Mouse (Mus musculus) Muller cell, postnatal 12 days (primary cell): Measurements from ENCODE around the gene Pdss2.
"Not testable (repeated sequence)": the region's sequence is repeated elsewhere in the genome, so short reads cannot be mapped to it uniquely, and the experiment has no call there.

Experiments
- DNase-seq: peaks from one replicate; pipeline ENCODE4 v3.0.0-alpha.2; 2015; ENCODE audit errors: inconsistent ontology term

Pdss2 gene

DNA sequence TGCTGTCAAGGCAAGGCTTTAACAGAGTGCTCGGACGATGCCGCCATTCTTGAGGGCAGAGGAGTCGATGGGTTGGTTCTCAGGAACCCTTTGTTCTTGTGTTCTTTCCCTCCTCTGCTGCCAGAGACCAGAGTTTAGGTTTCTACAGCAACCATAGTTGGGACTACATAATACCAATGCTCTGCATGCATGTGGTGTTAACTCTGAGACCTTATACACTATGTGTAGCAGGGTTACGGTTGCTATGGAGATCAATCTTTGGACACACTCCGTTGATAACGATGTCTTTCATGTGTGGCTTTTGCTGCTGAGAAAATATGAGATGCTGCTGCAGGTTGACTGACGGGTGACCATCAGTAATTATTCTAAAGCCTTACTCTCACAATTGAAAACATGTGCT, 20.9 kb downstream of the Pdss2 start:
- no peak for DNase-seq

- no peak for DNase-seq
Observed at GRCm38 (mm10) chr10:43244262-43244806, 23.0 kb downstream of the Pdss2 start.

DNA sequence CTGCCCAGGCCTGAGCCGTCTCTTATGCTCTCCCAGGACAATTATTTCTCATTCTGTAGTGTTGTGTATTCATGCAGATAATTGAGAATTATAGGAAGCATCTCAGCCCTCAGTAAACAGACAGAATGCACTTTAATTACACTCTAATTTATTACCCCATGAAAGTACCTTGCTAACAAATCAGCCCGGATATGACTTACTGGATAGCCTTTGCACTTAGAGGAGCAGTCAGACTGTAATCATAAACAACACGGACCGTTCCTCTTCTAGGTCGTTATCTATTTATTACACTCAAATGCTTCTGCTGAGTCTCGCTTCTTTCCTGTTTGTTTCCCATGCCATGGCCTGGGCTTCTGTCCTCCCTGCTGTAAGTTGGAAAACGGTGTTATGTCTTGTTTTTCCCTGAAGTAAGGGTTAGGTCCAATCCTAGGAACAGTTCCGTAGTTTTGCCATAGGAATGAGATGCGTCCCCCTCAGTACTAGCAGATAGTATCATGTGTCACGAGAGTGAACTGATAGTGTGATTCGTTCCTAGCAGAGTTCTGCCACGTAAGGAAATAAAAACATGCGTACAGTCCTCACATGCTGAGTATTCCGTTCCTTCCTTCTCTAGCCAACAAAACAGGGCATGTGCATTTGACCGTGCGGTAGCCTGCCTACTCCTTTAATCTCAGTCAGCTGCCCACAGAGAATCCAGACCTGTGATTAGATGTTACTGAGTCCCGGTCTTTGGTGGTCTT, 24.3 kb downstream of the Pdss2 start:
- peak; percentile 90 for DNase-seq

DNA sequence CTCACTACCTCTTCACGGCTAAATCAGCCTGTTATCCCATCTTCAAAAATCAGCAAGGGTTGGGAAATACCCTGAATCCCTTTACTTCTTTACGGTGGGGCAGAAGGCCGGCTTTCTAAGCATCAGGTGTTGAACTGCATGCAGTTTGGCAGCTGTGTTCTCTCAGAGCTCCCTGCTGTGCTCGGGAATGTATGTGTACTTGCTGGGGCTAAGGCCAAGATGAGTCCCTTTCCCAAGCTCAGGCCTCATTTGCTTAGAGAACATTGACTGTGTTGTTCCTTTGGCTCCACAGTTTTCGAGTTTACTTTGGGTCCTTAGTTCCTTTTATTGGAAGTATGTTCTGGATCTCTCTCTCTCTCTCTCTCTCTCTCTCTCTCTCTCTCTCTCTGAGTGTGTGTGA, 26.7 kb downstream of the Pdss2 start:
- peak; percentile 53 for DNase-seq

- DNase-seq, result no peak
Observed at GRCm38 (mm10) chr10:43252324-43252723, 31.0 kb downstream of the Pdss2 start.

DNA sequence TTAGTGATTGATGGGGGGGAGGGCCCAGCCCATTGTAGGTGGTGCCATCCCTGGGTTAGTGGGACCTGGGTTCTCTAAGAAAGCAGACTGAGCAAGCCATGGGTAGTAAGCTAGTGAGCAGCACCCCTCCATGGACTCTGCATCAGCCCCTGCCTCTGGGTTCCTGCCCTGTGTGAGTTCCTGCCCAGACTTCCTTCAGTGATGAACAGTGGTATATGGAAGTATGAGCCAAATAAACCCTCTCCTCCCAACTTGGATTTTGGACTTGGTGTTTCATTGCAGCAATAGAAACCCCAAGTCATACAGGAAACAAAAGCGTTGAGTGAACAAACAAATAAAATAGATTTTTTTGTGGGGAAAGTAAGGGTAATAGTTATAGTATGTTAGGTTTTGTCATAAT, 35.7 kb downstream of the Pdss2 start:
- DNase-seq, result not testable (repeated sequence)

DNA sequence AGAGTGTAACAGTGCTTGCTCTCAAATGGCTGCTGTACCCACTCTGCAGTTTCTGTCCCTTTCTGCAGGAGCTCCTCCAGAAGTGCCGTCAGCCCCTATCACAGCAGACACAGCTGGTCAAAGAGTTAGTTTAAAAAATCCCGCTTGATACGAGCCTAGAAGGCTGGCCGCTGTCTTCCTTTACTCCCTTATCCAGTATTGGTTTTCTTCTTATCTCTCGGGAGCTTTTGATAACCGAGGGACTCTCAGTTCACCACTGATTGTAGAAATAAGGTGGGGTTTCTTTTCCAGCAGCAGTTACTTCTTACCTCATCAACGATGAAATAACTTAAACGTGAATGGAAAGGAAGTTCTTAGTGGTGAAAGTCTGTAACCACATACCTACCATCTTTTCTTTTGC, 36.2 kb downstream of the Pdss2 start:
- DNase-seq, result not testable (repeated sequence)

GRCm38 (mm10) chr10:43271318-43271717, 50.0 kb downstream of the Pdss2 start:
- DNase-seq, result no peak

DNA sequence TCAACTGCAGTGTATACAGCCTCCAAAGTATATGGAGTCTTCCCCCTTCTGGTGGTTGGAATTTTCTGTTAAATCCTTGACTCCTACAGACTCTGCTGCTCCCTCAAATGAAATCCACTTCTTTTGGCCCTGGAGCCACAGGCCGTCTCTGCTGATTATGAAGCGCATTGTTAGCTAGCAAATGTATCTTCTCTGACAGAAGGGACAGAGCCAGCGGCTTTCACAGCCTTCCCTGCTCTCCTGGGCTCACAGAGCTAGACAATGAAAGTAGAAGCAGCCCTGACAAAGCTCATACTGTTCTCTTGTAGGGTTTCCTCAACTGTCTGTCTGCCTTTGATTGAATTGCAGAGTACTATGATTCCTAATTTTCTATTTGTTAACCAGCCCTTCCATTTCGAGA, 51.1 kb downstream of the Pdss2 start:
- peak; percentile 69 for DNase-seq

GRCm38 (mm10) chr10:43273057-43273456, 51.8 kb downstream of the Pdss2 start:
- peak; percentile 28 for DNase-seq

GRCm38 (mm10) chr10:43275446-43275845, 54.2 kb downstream of the Pdss2 start:
- no peak for DNase-seq

DNA sequence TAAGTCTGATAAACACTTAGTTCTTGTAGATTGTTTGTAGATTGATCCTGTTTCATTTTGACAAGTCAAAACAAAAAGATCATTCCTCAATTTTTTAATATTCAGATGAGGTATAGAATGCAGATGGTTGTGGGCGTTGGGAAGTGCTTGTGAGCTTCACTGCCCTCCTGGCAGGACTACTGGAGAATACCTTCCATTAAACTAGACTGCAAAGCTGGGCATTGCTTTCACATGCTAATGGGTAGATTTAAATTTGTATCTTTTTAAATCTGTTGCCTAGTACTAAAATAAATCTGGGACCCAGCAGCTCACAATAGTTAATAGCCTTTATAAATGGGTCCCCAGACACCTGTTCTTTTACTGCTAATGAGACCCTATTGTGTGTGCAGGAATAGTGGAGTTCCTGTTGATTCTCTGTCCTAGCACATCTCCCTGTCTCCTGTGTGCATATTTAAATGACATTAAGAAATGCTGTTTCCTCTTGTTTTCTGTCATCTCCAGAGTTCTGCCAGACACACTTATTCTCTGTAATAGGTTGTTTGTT, 54.9 kb downstream of the Pdss2 start:
- no peak for DNase-seq

GRCm38 (mm10) chr10:43277266-43278145, 56.2 kb downstream of the Pdss2 start:
- no peak for DNase-seq

DNA sequence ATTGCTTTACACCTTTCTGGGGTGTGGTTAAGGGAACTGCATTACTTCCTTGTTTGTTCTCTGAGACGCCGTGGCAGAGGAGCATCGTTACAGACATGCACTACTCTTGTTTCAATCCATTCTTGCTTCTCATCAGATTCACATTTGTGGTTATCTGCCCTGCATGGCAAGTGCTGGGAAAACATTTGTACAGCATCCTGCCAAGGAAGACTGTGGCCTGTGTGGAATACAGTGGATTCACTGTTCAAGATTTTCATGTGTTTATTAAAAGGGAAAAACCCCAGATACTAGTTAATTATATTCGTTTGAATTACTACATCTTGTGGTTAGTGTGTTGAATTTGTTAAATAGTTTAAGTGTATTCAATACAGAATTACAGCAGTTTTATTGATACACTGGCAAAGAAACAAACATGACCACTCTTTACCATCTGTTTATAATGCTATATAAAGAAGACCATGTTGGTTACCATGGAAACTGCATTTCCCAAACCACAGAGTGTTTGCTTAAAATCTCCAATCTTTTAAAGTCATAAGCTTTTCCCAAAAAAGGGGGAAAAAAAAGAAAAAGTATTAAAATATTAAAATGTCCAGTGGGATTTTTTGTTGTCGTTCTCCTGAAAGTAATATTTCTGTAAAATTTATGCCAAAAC, 58.5 kb downstream of the Pdss2 start:
- peak; percentile 89 for DNase-seq

GRCm38 (mm10) chr10:43285541-43285940, 64.3 kb downstream of the Pdss2 start:
- DNase-seq, result no peak

GRCm38 (mm10) chr10:43290638-43291230, 69.4 kb downstream of the Pdss2 start:
- no peak for DNase-seq

- no peak for DNase-seq
Observed at GRCm38 (mm10) chr10:43291333-43291736, 70.0 kb downstream of the Pdss2 start.

DNA sequence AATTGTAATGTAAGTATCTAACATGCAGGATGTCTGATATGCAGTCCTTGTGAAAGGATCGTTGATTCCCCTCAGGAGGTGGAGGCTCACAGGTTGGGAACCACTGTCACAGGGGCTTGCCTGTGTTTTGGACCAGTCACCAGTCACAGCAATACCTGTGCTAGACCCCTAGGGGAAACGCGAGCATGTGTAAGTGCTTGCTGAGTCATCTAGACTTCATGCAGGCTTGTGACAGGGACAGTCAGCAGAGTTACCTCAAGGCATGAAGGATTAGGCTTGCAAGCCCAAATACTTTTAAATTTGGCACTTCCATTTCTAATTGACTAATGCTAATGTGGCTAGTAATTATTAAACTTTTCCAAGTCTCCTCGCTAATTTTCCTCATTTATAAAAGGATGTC, 71.2 kb downstream of the Pdss2 start:
- DNase-seq, result no peak

DNA sequence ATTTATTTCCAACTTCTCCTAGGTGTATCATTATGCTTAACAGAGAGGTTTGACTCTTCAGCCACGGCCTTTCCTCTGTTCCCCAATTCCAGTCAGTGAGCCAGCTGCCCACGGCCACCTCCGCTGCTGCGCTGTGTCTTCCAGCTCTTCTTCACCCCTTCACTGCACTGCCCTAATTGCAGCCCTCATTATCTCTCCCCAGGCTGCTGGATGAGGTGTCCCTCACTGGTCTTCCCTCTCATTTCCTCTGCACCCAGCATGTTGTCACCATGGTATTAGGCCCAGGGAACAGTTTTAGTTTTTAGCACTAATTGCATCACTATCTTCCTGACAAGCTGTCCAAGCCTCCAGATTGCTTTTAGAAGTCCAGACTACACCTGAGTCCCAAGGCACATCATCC, 73.0 kb downstream of the Pdss2 start:
- DNase-seq, result peak; percentile 57

DNA sequence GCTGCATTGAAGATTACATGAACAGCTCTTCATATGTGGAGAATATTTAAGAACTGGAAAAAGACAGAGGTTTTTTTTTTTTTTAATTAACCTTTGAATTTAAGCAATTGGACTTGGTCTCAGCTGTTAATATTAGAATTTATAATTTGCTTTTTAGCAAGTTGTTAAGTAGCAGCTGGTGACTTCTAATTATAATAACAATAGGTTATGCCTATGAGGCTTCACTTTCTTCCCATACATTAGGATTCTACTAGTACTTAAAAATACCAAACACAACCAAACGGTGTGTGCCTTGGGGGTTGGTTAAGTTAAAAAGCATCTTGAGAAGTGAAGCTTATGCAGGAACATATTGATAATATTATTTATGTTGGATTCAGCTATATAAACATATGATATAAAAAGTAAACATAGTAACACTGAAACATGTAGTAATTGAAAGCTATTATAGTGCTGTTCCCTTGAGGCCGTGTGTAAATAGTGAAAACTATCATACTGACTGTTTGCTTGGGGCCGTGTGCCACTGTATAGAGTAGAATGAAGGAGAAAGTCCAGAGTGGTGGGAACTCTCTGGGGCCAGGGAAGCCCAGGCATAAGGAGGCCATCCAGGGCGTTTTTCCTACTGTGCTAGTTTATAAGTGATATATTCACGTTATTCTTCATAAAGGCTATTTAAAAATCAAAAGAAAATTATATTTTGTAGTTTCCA, 87.0 kb downstream of the Pdss2 start:
- no peak for DNase-seq
